Mouse (Mus musculus): ENCODE results near the gene Osgep. TPM values are rescaled to one million over a fixed set of nuclear protein-coding genes. Genes with fewer than 3 reads are reported as not detected.
"Not testable (repeated sequence)": the region's sequence is repeated elsewhere in the genome, so short reads cannot be mapped to it uniquely, and the experiment has no call there.

The Osgep gene
- polyA plus RNA-seq, 1 experiment from 2014 or later: 134 TPM

DNA sequence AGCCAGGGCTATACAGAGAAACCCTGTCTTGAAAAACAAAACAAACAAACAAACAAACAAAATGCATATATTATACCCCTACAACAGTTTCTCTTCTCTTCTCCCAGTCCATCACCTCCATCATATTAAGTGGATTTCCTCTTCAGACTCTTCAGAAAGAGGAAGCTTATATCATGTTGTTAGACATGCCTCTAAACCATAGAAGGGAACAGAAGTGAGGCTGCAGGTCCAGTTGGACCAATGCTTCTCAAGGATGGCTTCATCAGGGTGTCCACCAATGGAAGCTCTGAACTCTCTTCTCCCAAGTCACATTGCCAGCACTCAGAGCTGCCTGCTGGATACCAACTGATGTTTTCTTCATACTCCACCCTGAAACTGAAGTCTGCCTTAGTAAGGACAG, 19.4 kb downstream of the Osgep start:
- H3K27ac ChIP-seq (replicated peaks in 1 of 2; ENCODE audit: control insufficient read depth in 1 of 2, insufficient read depth in 1 of 2, low read depth in 2 of 2, low read length in 2 of 2); ATAC-seq (ENCODE audit: insufficient number of reproducible peaks, insufficient read depth, low FRiP score, low read depth); H3K27me3 ChIP-seq (ENCODE audit: control insufficient read depth, insufficient read depth, low read length); H3K9me3 ChIP-seq (ENCODE audit: control insufficient read depth, low read length); H3K4me3 ChIP-seq (ENCODE audit: control insufficient read depth in 1 of 2, insufficient read depth in 1 of 2, low read depth in 1 of 2, low read length in 2 of 2); H3K4me1 ChIP-seq (ENCODE audit: control insufficient read depth in 2 of 2, insufficient read depth in 2 of 2, low read length in 2 of 2); H3K9ac ChIP-seq (ENCODE audit: low read length); H3K36me3 ChIP-seq (ENCODE audit: control insufficient read depth, insufficient read depth, low read length); H3K4me2 ChIP-seq (ENCODE audit: low read length): not testable (repeated sequence)

DNA sequence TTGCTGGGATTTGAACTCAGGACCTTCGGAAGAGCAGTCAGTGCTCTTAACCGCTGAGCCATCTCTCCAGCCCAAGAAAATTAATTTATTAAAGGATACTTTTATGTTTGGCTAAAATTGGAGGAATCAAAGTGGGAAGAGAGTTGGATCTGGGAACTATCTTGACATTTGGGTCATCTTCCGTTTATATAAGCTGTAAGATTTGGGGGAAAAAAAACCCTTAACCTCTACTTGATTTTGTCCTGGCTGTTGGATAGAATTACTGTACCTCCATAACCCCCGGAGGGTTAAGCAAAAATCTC, 19.9 kb downstream of the Osgep start:
- no peak overlapping the region for H3K9ac ChIP-seq (ENCODE audit: low read length)
- no peak for ATAC-seq (ENCODE audit: insufficient number of reproducible peaks, insufficient read depth, low FRiP score, low read depth)
- H3K9me3 ChIP-seq (ENCODE audit: control insufficient read depth, low read length): no peaks in the 10 kb centered on the region
- no peak overlapping the region for H3K27ac ChIP-seq (replicated peaks in 1 of 2; ENCODE audit: control insufficient read depth in 1 of 2, insufficient read depth in 1 of 2, low read depth in 2 of 2, low read length in 2 of 2)
- no peak overlapping the region for H3K4me3 ChIP-seq (ENCODE audit: control insufficient read depth in 1 of 2, insufficient read depth in 1 of 2, low read depth in 1 of 2, low read length in 2 of 2)
- H3K27me3 ChIP-seq (ENCODE audit: control insufficient read depth, insufficient read depth, low read length): no peaks in the 10 kb centered on the region
- no peaks in the 10 kb centered on the region for H3K36me3 ChIP-seq (ENCODE audit: control insufficient read depth, insufficient read depth, low read length)
- 83% methylated on average over 4 of the region's 4 CpGs for WGBS
- no peak overlapping the region for H3K4me2 ChIP-seq (ENCODE audit: low read length)
- H3K4me1 ChIP-seq (ENCODE audit: control insufficient read depth in 2 of 2, insufficient read depth in 2 of 2, low read length in 2 of 2): peaks cover 4% of the 10 kb centered on the region in 2 experiments; a peak in 2 of 4 replicates

DNA sequence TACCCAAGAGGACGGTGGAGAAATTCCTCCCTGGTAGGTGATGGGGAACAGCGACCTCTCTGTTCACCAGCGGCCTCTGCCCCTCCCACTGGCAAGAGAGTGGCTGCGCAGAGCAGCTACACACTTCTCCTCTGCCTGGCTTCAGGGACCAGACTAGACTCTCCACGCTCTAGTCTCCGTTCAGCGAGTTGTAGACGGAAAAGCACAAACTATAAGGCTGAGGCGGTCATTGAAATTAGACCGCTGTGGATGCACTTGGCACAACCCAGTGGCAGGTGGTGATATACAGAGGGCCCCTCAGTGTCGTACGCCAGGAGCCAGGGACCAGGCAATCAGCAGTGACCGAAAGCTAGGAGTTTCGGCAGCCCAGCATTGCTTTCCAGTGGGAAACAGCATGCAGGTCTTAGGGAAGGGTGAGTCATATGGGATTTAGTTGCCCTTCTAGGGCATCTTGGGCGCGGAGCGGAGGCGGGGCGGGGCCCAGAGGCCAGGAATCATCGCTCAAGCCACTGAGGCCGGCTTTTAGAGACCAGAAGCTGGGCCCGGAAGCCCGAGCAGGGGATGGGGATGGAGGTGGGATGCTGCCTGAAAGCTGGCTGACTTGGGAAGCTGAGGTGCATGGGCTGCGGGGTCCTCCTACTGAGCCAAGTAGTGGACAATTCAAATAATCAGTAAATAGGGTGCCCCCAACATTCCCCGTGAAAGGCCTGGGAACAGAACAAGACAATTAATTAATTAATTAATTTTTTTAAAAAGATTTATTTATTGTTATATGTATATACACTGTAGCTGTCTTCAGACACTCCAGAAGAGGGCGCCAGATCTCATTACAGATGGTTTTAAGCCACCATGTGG, 20.5 kb downstream of the Osgep start:
- Histone ChIP-seq H3K9ac (ENCODE audit: low read length) (peak overlapping the region; percentile 70), H3K4me1 (ENCODE audit: control insufficient read depth in 2 of 2, insufficient read depth in 2 of 2, low read length in 2 of 2) (peaks cover 4% of the 10 kb centered on the region in 2 experiments; a peak in 2 of 4 replicates), H3K27me3 (ENCODE audit: control insufficient read depth, insufficient read depth, low read length) (no peaks in the 10 kb centered on the region), H3K4me2 (ENCODE audit: low read length) (peak overlapping the region; percentile 66), H3K36me3 (ENCODE audit: control insufficient read depth, insufficient read depth, low read length) (no peaks in the 10 kb centered on the region), H3K9me3 (ENCODE audit: control insufficient read depth, low read length) (no peaks in the 10 kb centered on the region), H3K4me3 (ENCODE audit: control insufficient read depth in 1 of 2, insufficient read depth in 1 of 2, low read depth in 1 of 2, low read length in 2 of 2) (peak overlapping the region; percentile 44 to 45), H3K27ac (replicated peaks in 1 of 2; ENCODE audit: control insufficient read depth in 1 of 2, insufficient read depth in 1 of 2, low read depth in 2 of 2, low read length in 2 of 2) (peak overlapping the region in 1 of 2 experiments; percentile 12; a peak in 1 of 4 replicates)
- 3% methylated on average over 26 of the region's 26 CpGs for WGBS
- ATAC-seq (ENCODE audit: insufficient number of reproducible peaks, insufficient read depth, low FRiP score, low read depth): peak; percentile 70; the same call in 1 of the 2 replicates

DNA sequence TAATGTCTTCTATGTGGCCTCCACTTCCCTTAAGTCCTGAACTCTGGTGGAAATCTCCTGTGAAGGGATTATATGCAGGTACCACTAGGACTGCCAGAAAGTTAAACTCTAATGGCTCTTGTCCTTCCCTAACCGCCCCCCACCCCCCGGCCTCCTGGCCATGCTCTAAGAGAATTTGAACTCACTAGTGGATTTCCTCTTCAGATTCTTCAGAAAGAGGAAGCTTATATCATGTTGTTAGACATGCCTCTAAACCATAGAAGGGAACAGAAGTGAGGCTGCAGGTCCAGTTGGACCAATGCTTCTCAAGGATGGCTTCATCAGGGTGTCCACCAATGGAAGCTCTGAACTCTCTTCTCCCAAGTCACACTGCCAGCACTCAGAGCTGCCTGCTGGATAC, 26.7 kb downstream of the Osgep start:
- not testable (repeated sequence) for H3K27ac ChIP-seq (replicated peaks in 1 of 2; ENCODE audit: control insufficient read depth in 1 of 2, insufficient read depth in 1 of 2, low read depth in 2 of 2, low read length in 2 of 2); H3K36me3 ChIP-seq (ENCODE audit: control insufficient read depth, insufficient read depth, low read length); H3K9ac ChIP-seq (ENCODE audit: low read length); ATAC-seq (ENCODE audit: insufficient number of reproducible peaks, insufficient read depth, low FRiP score, low read depth); H3K4me1 ChIP-seq (ENCODE audit: control insufficient read depth in 2 of 2, insufficient read depth in 2 of 2, low read length in 2 of 2); H3K9me3 ChIP-seq (ENCODE audit: control insufficient read depth, low read length); H3K4me2 ChIP-seq (ENCODE audit: low read length); H3K4me3 ChIP-seq (ENCODE audit: control insufficient read depth in 1 of 2, insufficient read depth in 1 of 2, low read depth in 1 of 2, low read length in 2 of 2)
- WGBS: 91% methylated on average over 2 of the region's 2 CpGs
- peaks cover 11% of the 10 kb centered on the region for H3K27me3 ChIP-seq (ENCODE audit: control insufficient read depth, insufficient read depth, low read length)

DNA sequence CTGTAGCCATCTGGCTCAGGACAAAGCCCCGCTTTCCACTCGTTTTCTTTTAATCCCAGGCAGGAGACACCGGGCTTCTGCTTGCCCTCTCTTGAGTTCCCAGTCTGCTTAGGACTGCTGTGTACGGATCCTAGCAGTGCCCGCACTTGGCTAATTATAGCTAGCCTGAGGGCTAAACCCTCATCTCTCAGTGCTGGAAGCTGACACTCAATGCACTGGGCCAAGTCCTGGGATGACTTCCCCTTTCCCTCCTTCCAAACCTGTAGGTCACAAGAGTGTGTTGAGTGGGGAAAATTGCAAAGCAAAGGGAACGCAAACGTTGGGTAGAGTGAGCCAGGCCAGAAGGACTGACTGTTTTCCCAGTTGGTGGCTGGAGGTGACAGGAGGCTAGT, 27.3 kb downstream of the Osgep start, which contains the start of gene Klhl33:
TSS of gene Klhl33 (minus strand) at position 134 of the 392 bp plus-strand sequence.
- no peak for ATAC-seq (ENCODE audit: insufficient number of reproducible peaks, insufficient read depth, low FRiP score, low read depth)
- peak within 1 kb of the TSS; percentile 58 for H3K9ac ChIP-seq (ENCODE audit: low read length)
- no peak within 1 kb of the TSS for H3K27ac ChIP-seq (replicated peaks in 1 of 2; ENCODE audit: control insufficient read depth in 1 of 2, insufficient read depth in 1 of 2, low read depth in 2 of 2, low read length in 2 of 2)
- WGBS: 27% methylated on average over 7 of the region's 7 CpGs
- no peaks in the 10 kb centered on the region for H3K36me3 ChIP-seq (ENCODE audit: control insufficient read depth, insufficient read depth, low read length)
- peak within 1 kb of the TSS; percentile 92 for H3K4me2 ChIP-seq (ENCODE audit: low read length)
- H3K4me1 ChIP-seq (ENCODE audit: control insufficient read depth in 2 of 2, insufficient read depth in 2 of 2, low read length in 2 of 2): peaks cover 9 to 11% of the 10 kb centered on the region in 2 experiments; a peak in 3 of 4 replicates
- peaks cover 11% of the 10 kb centered on the region for H3K27me3 ChIP-seq (ENCODE audit: control insufficient read depth, insufficient read depth, low read length)
- peak within 1 kb of the TSS; percentile 44 to 45 for H3K4me3 ChIP-seq (ENCODE audit: control insufficient read depth in 1 of 2, insufficient read depth in 1 of 2, low read depth in 1 of 2, low read length in 2 of 2)
- H3K9me3 ChIP-seq (ENCODE audit: control insufficient read depth, low read length): no peaks in the 10 kb centered on the region

GRCm38 (mm10) chr14:50896747-50897373, 27.8 kb downstream of the Osgep start:
- peaks cover 9 to 11% of the 10 kb centered on the region in 2 experiments; a peak in 3 of 4 replicates for H3K4me1 ChIP-seq (ENCODE audit: control insufficient read depth in 2 of 2, insufficient read depth in 2 of 2, low read length in 2 of 2)
- H3K36me3 ChIP-seq (ENCODE audit: control insufficient read depth, insufficient read depth, low read length): no peaks in the 10 kb centered on the region
- H3K27ac ChIP-seq (replicated peaks in 1 of 2; ENCODE audit: control insufficient read depth in 1 of 2, insufficient read depth in 1 of 2, low read depth in 2 of 2, low read length in 2 of 2): no peak overlapping the region
- peak overlapping the region; percentile 92 for H3K4me2 ChIP-seq (ENCODE audit: low read length)
- H3K9me3 ChIP-seq (ENCODE audit: control insufficient read depth, low read length): no peaks in the 10 kb centered on the region
- H3K9ac ChIP-seq (ENCODE audit: low read length): peak overlapping the region; percentile 58
- 18% methylated on average over 23 of the region's 23 CpGs for WGBS
- H3K4me3 ChIP-seq (ENCODE audit: control insufficient read depth in 1 of 2, insufficient read depth in 1 of 2, low read depth in 1 of 2, low read length in 2 of 2): peak overlapping the region; percentile 44 to 45
- peaks cover 11% of the 10 kb centered on the region for H3K27me3 ChIP-seq (ENCODE audit: control insufficient read depth, insufficient read depth, low read length)
- no peak for ATAC-seq (ENCODE audit: insufficient number of reproducible peaks, insufficient read depth, low FRiP score, low read depth)

DNA sequence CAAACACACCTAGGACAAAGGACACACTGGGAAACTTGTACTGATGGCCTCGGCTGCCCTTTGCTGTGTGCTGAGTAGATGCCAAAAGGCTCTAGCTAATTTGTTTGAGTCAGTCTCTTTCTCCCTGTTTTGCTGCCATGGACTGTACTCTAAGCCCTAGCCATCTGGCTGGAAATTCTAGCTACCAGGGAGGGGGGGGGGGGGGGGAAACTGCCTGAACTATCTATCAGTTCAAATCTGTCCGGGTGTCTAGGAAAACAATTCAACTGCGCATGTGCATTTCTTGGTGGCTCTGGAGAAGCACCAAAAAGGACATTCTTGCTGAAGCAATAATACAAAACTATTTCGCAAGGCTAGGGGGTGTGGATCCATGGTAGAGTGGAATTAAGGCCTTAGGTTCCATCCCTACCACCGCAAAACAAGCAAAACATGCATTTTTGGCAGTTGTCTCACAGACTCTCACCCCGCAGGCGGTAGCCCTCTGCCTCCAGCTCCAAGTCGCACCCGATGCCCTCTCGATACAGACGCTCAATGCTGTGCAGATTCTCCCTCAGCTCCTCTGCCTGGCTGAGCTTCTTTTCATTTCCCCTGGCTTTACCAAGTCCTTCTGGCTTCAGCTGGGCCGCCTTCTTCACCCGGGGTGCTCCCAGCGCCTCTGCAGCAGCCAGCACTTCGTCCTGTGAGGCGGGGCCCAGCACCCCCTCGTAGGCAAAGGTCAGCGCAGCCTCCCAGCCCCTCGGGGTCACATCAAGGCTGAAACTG, 28.5 kb downstream of the Osgep start:
- H3K36me3 ChIP-seq (ENCODE audit: control insufficient read depth, insufficient read depth, low read length): no peaks in the 10 kb centered on the region
- no peaks in the 10 kb centered on the region for H3K9me3 ChIP-seq (ENCODE audit: control insufficient read depth, low read length)
- H3K4me3 ChIP-seq (ENCODE audit: control insufficient read depth in 1 of 2, insufficient read depth in 1 of 2, low read depth in 1 of 2, low read length in 2 of 2): peak overlapping the region; percentile 44 to 45
- H3K27me3 ChIP-seq (ENCODE audit: control insufficient read depth, insufficient read depth, low read length): peaks cover 11% of the 10 kb centered on the region
- peak overlapping the region; percentile 92 for H3K4me2 ChIP-seq (ENCODE audit: low read length)
- H3K27ac ChIP-seq (replicated peaks in 1 of 2; ENCODE audit: control insufficient read depth in 1 of 2, insufficient read depth in 1 of 2, low read depth in 2 of 2, low read length in 2 of 2): no peak overlapping the region
- no peak; the same call in 1 of the 2 replicates for ATAC-seq (ENCODE audit: insufficient number of reproducible peaks, insufficient read depth, low FRiP score, low read depth)
- peak overlapping the region; percentile 58 for H3K9ac ChIP-seq (ENCODE audit: low read length)
- WGBS: 14% methylated on average over 19 of the region's 19 CpGs
- peaks cover 9 to 11% of the 10 kb centered on the region in 2 experiments; a peak in 3 of 4 replicates for H3K4me1 ChIP-seq (ENCODE audit: control insufficient read depth in 2 of 2, insufficient read depth in 2 of 2, low read length in 2 of 2)

Data from heart, embryonic 14.5 days (tissue).